In the genomic region with DNA sequence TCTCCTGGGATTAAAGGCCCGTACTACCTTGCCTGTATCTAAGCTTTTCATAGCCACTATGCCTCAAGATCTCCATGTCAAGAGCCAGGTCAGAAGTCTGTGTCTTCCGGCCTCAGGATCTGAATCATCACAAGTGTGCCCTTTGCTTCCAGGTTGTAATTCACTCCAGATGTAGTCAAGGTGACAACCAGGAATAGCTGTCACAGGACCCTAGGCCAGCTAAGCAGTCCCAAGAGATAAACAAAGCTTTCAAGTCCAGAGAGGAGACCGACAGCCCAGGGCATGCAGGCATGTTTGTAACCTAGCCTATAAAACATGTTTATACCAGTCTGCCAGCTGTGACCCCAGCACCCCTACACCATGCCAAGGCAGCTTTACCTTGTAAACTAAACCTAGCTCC, we compare ENCODE assay signal across 28 mouse cellular contexts. TPM values are rescaled to one million over a fixed set of nuclear protein-coding genes. Genes with fewer than 3 reads are reported as not detected.
DNase-seq lines count a peak whose midpoint lies in the region; ATAC-seq and TF ChIP-seq lines count a peak whose summit lies in the region.
"Had no signal": no experiment of that assay in that cellular context is flagged by ENCODE, and none has a peak within 500 bp of the region (broad histone marks: within the 10 kb centered on the region; RNA-seq: fewer than 3 reads in every experiment).

No protein-coding gene starts in this region.

- no peaks in the 10 kb centered on the region for H3K27me3 ChIP-seq in testis, adult 2 months (ENCODE audit: control insufficient read depth, insufficient read depth, low read length)
- H3K27me3 ChIP-seq in small intestine, adult 2 months (ENCODE audit: control insufficient read depth, insufficient read depth, low read length) = no peaks in the 10 kb centered on the region
- no peaks in the 10 kb centered on the region for H3K27me3 ChIP-seq in hindbrain, embryonic 11.5 days (ENCODE audit: control insufficient read depth, insufficient read depth, low read length)
- H3K27me3 ChIP-seq: embryonic facial prominence, embryonic 13.5 days; forebrain, embryonic 12.5 days; forebrain, embryonic 15.5 days; hindbrain, embryonic 15.5 days; Patski had no signal

- no peak for TF ChIP-seq CTCF in gastrocnemius, adult 2 months (IDR thresholded peaks at IDR 0.05)
- no peak for TF ChIP-seq CTCF in testis, adult 2 months (IDR thresholded peaks at IDR 0.05; ENCODE audit: control insufficient read depth, insufficient read depth, insufficient replicate concordance, low read depth, low read length)
- TF ChIP-seq CTCF in small intestine, adult 2 months (IDR thresholded peaks at IDR 0.05; ENCODE audit: extremely low read depth, insufficient read length, insufficient replicate concordance, low read depth, low read length) = no peak

- intact Hi-C loops in gastrocnemius, adult 2 months (cut with DNase I) = no loop called here

- no peaks in the 10 kb centered on the region for H3K9me3 ChIP-seq in hindbrain, embryonic 11.5 days (ENCODE audit: control insufficient read depth, low read length)
- H3K9me3 ChIP-seq: embryonic facial prominence, embryonic 13.5 days; forebrain, embryonic 12.5 days; forebrain, embryonic 15.5 days; heart, embryonic 12.5 days; heart, embryonic 15.5 days; hindbrain, embryonic 12.5 days; hindbrain, embryonic 15.5 days had no signal

- H3K36me3 ChIP-seq in testis, adult 2 months (ENCODE audit: control insufficient read depth, insufficient read depth, low read length) = no peaks in the 10 kb centered on the region
- H3K36me3 ChIP-seq in small intestine, adult 2 months (ENCODE audit: control insufficient read depth, insufficient read depth, low read length) = peaks cover 7% of the 10 kb centered on the region
- no peaks in the 10 kb centered on the region for H3K36me3 ChIP-seq in hindbrain, embryonic 11.5 days (ENCODE audit: control insufficient read depth, insufficient read depth, low read length)
- H3K36me3 ChIP-seq: forebrain, embryonic 15.5 days had no signal

- peak overlapping the region; percentile 78 for H3K27ac ChIP-seq in gastrocnemius, adult 2 months
- H3K27ac ChIP-seq in testis, adult 2 months (ENCODE audit: control insufficient read depth, insufficient read depth, low read depth, low read length) = no peak overlapping the region
- H3K27ac ChIP-seq in small intestine, adult 2 months (ENCODE audit: insufficient read depth, low read depth, low read length) = peak overlapping the region; percentile 91
- H3K27ac ChIP-seq in hindbrain, embryonic 11.5 days (ENCODE audit: low read depth, low read length) = no peak overlapping the region
- H3K27ac ChIP-seq: embryonic facial prominence, embryonic 10.5 days; embryonic facial prominence, embryonic 13.5 days; forebrain, embryonic 12.5 days; forebrain, embryonic 15.5 days; heart, embryonic 15.5 days; hindbrain, embryonic 12.5 days; hindbrain, embryonic 15.5 days had no signal

- no peak for ATAC-seq in hindbrain, embryonic 11.5 days (ENCODE audit: low FRiP score)
- ATAC-seq: forebrain, embryonic 15.5 days; Patski had no signal

- DNase-seq in gastrocnemius, adult 2 months = peak; percentile 43
- DNase-seq in gastrocnemius, postnatal 10 days = no peak
- no peak for DNase-seq in testis, postnatal 10 days (ENCODE audit: low spot score)
- no peak for DNase-seq in hindbrain, embryonic 11.5 days (ENCODE audit: low spot score)
- DNase-seq in kidney, adult 9 months = no peak
- DNase-seq: adrenal gland, postnatal 10 days; adrenal gland, postnatal 36 days; B cell, adult 2 months; cerebellum, adult 11 months; cerebellum, adult 2 months; cerebellum, adult 9-11 months; cerebellum, postnatal 25 days; gastrocnemius, postnatal 14 days; heart, adult 18-20 months; heart, postnatal 10 days; heart, postnatal 4 days had no signal

- 53% methylated on average over 3 of the region's 3 CpGs for WGBS in small intestine, adult 2 months
- WGBS in hindbrain, embryonic 11.5 days = 76% methylated on average over 3 of the region's 3 CpGs

- TF ChIP-seq POLR2A in testis, adult 2 months (IDR thresholded peaks at IDR 0.05; ENCODE audit: control insufficient read depth, low read depth, low read length) = no peak
- TF ChIP-seq POLR2A in small intestine, adult 2 months (IDR thresholded peaks at IDR 0.05; ENCODE audit: low read depth, low read length) = no peak

- H3K4me3 ChIP-seq in gastrocnemius, adult 2 months = no peak overlapping the region
- 0 out of 2 replicates have a peak overlapping the region, but pooled peaks have one; percentile 3 for H3K4me3 ChIP-seq in testis, adult 2 months (ENCODE audit: control insufficient read depth, low read depth, low read length)
- no peak overlapping the region for H3K4me3 ChIP-seq in small intestine, adult 2 months (ENCODE audit: low read depth, low read length)
- H3K4me3 ChIP-seq in hindbrain, embryonic 11.5 days (ENCODE audit: low read depth, low read length) = no peak overlapping the region
- H3K4me3 ChIP-seq: embryonic facial prominence, embryonic 10.5 days; embryonic facial prominence, embryonic 13.5 days; erythroblast, embryonic 14.5 days; forebrain, embryonic 12.5 days; forebrain, embryonic 15.5 days; heart, embryonic 12.5 days; heart, embryonic 15.5 days; hindbrain, embryonic 12.5 days; hindbrain, embryonic 15.5 days had no signal

- H3K4me2 ChIP-seq in hindbrain, embryonic 11.5 days (replicated peaks; ENCODE audit: low read depth, low read length) = no peak overlapping the region
- H3K4me2 ChIP-seq: embryonic facial prominence, embryonic 13.5 days; forebrain, embryonic 12.5 days; forebrain, embryonic 15.5 days; heart, embryonic 12.5 days; heart, embryonic 15.5 days; hindbrain, embryonic 12.5 days; hindbrain, embryonic 15.5 days had no signal

- peaks cover 16% of the 10 kb centered on the region for H3K4me1 ChIP-seq in testis, adult 2 months (ENCODE audit: control insufficient read depth, insufficient read depth, low read length)
- peaks cover 43% of the 10 kb centered on the region for H3K4me1 ChIP-seq in small intestine, adult 2 months (ENCODE audit: control insufficient read depth, insufficient read depth, insufficient read length, low read length)
- H3K4me1 ChIP-seq in hindbrain, embryonic 11.5 days (replicated peaks; ENCODE audit: control insufficient read depth, insufficient read depth, low read length) = no peaks in the 10 kb centered on the region

- no peak overlapping the region for H3K9ac ChIP-seq in hindbrain, embryonic 11.5 days (ENCODE audit: low read depth, low read length)
- H3K9ac ChIP-seq: embryonic facial prominence, embryonic 13.5 days; forebrain, embryonic 12.5 days; forebrain, embryonic 15.5 days; heart, embryonic 12.5 days; heart, embryonic 15.5 days; hindbrain, embryonic 12.5 days; hindbrain, embryonic 15.5 days had no signal

RNA-seq across cellular contexts. Expression of gene Ankrd9, which starts 2.9 kb away (rescaled TPM):
- total RNA-seq in gastrocnemius, adult 2 months (2021) = 100 to 1,000 TPM; 150 to 203 TPM
- 100 to 1,000 TPM in 1 of 2 experiments, 10 to 100 TPM in 1; 20.3 to 102 TPM for total RNA-seq in gastrocnemius, postnatal 10 days (2021)
- polyA plus RNA-seq in testis, adult 2 months (2012; rRNA removed) = 157 and 171 TPM in 2 replicates
- 174 and 206 TPM in 2 replicates for polyA plus RNA-seq in small intestine, adult 2 months (2012; rRNA removed)
- 9.6 and 12.1 TPM in 2 replicates for polyA plus RNA-seq in hindbrain, embryonic 11.5 days (2014; fragmentation: Nextera tagmentation; extraction: Ambion mirVana)

RNA-seq across cellular contexts. Expression of gene Rcor1, which starts 57.4 kb away (rescaled TPM):
- total RNA-seq in gastrocnemius, adult 2 months (2021) = 1 to 10 TPM; 6.8 to 8.5 TPM
- total RNA-seq in gastrocnemius, postnatal 10 days (2021) = 10 to 100 TPM; 14.3 to 19.4 TPM
- polyA plus RNA-seq in testis, adult 2 months (2012; rRNA removed) = 11.9 and 14.4 TPM in 2 replicates
- 4.6 and 6.5 TPM in 2 replicates for polyA plus RNA-seq in small intestine, adult 2 months (2012; rRNA removed)
- polyA plus RNA-seq in hindbrain, embryonic 11.5 days (2014; fragmentation: Nextera tagmentation; extraction: Ambion mirVana) = 11.5 and 13.2 TPM in 2 replicates

Comparison
In these comparisons a context has a peak if more than half of its experiments do, and no peak if none do; other contexts are left out.
1. H3K27ac ChIP-seq: peak in gastrocnemius, adult 2 months (single experiment) and small intestine, adult 2 months (single experiment); none in testis, adult 2 months (single experiment) and hindbrain, embryonic 11.5 days (single experiment).
2. RNA of gene Ankrd9, which starts 2.9 kb away (polyA plus RNA-seq): 174 to 206 TPM in small intestine, adult 2 months and 157 to 171 TPM in testis, adult 2 months; 9.6 to 12.1 TPM in hindbrain, embryonic 11.5 days; every median in the first group is over 10 times any median in the second.